Mouse (Mus musculus) small intestine, adult 2 months (tissue): ENCODE results near the gene Tnpo1. TPM values are rescaled to one million over a fixed set of nuclear protein-coding genes. Genes with fewer than 3 reads are reported as not detected.
A peak's percentile ranks its signal among the peaks of the same experiment; 100 is the strongest.

Source experiments
- H3K27ac ChIP-seq: fragments of 200-500 bp; 2 replicates; pipeline ENCODE4 v1.5.1; 2012; ENCODE audit warnings: low read depth, low read length, control low read depth, inconsistent platforms; ENCODE audit not compliant: insufficient read depth
- H3K27me3 ChIP-seq: fragments of 200-500 bp; 2 replicates; pipeline ENCODE4 v1.6.1; 2012; ENCODE audit warnings: mild to moderate bottlenecking, moderate library complexity, low read length, inconsistent platforms; ENCODE audit not compliant: control insufficient read depth, insufficient read depth
- H3K36me3 ChIP-seq: fragments of 200-500 bp; 2 replicates; pipeline ENCODE4 v1.6.1; 2012; ENCODE audit warnings: mild to moderate bottlenecking, low read length, control low read depth, inconsistent platforms; ENCODE audit not compliant: control insufficient read depth, insufficient read depth
- H3K4me1 ChIP-seq: fragments of 200-500 bp; 2 replicates; pipeline ENCODE4 v1.6.1; 2012; ENCODE audit warnings: low read length, inconsistent platforms, mixed read lengths; ENCODE audit not compliant: control insufficient read depth, insufficient read depth, insufficient read length
- H3K4me3 ChIP-seq: fragments of 200-500 bp; 2 replicates; pipeline ENCODE4 v1.5.1; 2012; ENCODE audit warnings: low read depth, mild to moderate bottlenecking, control low read depth, inconsistent platforms, low read length, moderate library complexity
- CTCF ChIP-seq: fragments of 200-500 bp; IDR thresholded peaks from 2 replicates; pipeline ENCODE4 v1.5.1; 2012; ENCODE audit warnings: low read depth, mild to moderate bottlenecking, control low read depth, inconsistent platforms, low read length, moderate library complexity, mixed read lengths; ENCODE audit not compliant: insufficient replicate concordance, insufficient read length; ENCODE audit errors: extremely low read depth
- POLR2A ChIP-seq: fragments of 200-500 bp; IDR thresholded peaks from 2 replicates; pipeline ENCODE4 v1.6.1; 2012; ENCODE audit warnings: low read depth, mild to moderate bottlenecking, control low read depth, inconsistent platforms, low read length, moderate library complexity
- WGBS: fragments of 180-500 bp; shearing (Covaris S2); methylation state at CpG from one replicate; pipeline ENCODE4 v1.1.7; 2018; 5-methylcytosine and 5-hydroxymethylcytosine counted together
- polyA plus RNA-seq: library from polyadenylated mRNA; depleted of rRNA; stranded (reverse); fragments of >200 nt; gene quantifications from 2 replicates; pipeline ENCODE4 v1.2.3, GENCODE M21; 2012

The Tnpo1 gene
- polyA plus RNA-seq, 1 experiment = 10.7 TPM

DNA sequence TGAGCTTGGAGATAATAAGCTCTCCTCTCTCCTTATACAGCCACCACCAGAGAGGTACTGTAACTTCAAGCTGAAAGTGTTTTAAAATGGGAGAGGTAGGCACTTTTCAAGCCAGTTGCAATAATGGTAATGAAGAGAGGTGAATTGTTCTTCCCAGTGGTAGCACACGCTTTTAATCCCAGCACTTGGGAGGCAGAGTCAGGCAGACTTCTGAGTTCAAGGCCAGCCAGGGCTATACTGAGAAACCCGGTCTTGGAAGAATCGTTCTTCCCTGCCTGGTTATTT, 716 bp upstream of the Tnpo1 start:
- Histone ChIP-seq H3K27me3 (no peaks in the 10 kb centered on the region), H3K4me1 (peaks cover 9% of the 10 kb centered on the region; the same call in 1 of the 2 replicates), H3K27ac (peak overlapping the region; percentile 7; the same call in 1 of the 2 replicates), H3K36me3 (no peaks in the 10 kb centered on the region), H3K4me3 (no peak overlapping the region; the same call in 1 of the 2 replicates)
- WGBS = 47% methylated on average over 3 of the region's 3 CpGs
- TF ChIP-seq CTCF (no peak), POLR2A (no peak)

DNA sequence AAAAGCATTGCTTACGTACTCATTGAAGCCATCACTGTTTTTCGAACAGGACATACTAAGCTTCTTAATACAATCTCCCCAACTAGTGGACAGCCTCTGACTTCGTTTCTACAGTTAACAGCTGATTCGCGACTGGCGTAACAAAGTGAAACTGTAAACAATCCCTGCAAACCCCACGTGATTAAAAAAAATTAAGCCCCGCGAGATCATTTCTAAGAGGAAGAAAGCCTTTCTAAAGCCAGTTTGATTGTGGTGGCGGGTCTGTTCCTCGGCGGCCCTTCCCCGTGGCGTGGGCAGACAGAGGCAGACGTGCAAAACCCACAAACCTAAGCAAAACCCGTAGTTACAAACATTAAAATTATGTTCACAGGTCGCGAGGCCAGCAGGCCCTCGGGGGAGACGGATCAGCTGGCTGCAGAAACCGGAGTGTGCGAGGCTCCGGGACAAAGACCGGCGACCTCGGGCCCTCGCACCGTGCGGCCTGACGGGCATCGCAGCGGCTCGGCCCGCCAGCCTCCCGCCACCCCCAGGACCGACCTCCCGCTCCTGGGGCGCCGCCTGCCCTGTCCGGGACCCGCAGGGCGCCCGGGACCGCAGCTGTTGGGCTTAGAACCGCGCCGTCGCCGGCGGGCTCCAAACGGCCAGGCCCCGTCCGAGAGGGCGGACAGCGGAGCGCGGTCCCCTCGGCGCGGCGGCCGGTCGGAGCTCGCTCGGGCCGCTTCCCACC, 535 bp downstream of the Tnpo1 start:
- no peak for TF ChIP-seq CTCF
- TF ChIP-seq POLR2A = peak; percentile 35; the same call in 1 of the 2 replicates
- Histone ChIP-seq H3K27ac (peak overlapping the region; percentile 90), H3K36me3 (no peaks in the 10 kb centered on the region), H3K4me3 (peak overlapping the region; percentile 95), H3K4me1 (peaks cover 9% of the 10 kb centered on the region; the same call in 1 of the 2 replicates), H3K27me3 (no peaks in the 10 kb centered on the region)
- under 1% methylated on average over 65 of the region's 66 CpGs for whole genome bisulfite sequencing

DNA sequence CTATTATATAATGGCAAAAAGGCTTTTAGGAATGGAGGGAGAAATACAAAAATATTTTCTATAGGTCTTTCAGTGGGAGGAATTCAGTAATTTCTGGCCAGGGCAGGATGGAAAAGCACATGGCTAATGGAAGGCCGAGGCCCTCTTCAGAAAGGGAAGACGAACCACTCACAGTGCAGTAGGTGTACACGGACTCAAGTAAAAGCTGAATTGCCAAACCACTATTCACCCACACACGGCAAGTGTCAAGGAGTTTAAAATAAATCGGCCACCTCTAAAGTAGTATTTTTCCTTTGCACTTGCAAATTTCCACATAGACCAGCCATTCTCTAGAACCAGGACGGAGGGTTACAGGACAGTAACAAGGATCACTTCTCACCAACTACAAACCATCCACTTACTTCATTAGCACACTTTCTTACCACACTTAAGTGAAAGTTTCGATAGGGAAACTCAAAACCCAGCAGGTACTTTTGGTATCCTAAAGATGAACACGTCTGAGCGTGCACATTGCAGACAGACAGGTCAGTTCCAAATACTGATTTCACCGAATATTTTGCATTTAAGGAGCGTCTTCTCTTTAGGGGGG, 1.2 kb downstream of the Tnpo1 start:
- WGBS = 6% methylated on average over 11 of the region's 11 CpGs
- H3K27me3 ChIP-seq = no peaks in the 10 kb centered on the region
- H3K36me3 ChIP-seq = no peaks in the 10 kb centered on the region
- H3K4me3 ChIP-seq = no peak overlapping the region
- H3K4me1 ChIP-seq = peaks cover 9% of the 10 kb centered on the region; the same call in 1 of the 2 replicates
- H3K27ac ChIP-seq = peak overlapping the region; percentile 90
- TF ChIP-seq POLR2A (no peak), CTCF (no peak)

DNA sequence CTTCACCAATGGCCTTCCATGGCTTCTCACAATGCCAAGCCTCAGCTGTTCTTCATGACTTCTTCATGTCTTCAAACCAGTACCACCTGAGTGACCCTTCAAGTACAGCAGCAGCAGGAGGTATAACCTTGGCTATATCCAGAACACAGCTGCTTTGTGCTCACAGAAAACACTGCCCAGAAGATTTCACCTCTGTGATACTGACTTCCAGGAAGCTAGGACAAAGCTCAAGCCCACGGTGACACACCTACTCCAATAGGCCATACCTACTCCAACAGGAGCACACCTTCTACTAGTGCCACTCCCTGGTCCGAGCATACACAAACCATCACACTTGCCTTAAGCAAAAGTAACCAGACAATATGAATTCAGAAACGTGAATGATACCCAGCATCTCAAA, 3.4 kb downstream of the Tnpo1 start:
- Histone ChIP-seq H3K27me3 (no peaks in the 10 kb centered on the region), H3K36me3 (0 out of 2 replicates have a peak, but pooled peaks cover 1% of the 10 kb centered on the region), H3K4me1 (peaks cover 15% of the 10 kb centered on the region; the same call in 1 of the 2 replicates), H3K4me3 (no peak overlapping the region), H3K27ac (peak overlapping the region; percentile 38)
- whole genome bisulfite sequencing = 26% methylated on average over 3 of the region's 3 CpGs
- TF ChIP-seq CTCF (no peak), POLR2A (no peak)

DNA sequence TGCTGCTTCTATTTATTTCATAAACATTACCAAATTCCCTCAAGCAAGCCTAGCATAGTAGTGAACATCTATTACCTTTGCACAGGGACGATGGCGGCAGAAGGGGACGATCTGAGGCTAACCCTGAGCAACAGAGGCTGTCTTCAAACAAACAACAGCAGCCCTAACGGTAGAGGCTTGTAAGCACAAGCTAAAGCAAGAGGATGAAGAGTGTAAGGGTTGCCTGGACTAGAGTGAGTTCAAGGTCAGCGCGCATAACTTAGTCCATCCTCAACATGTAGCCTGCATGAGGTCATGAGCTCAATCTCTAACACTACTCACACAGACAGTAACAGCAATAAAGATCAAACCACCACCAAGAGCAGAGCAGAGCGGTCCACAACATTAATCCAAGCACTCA, 4.9 kb downstream of the Tnpo1 start:
- WGBS = 88% methylated on average over 7 of the region's 7 CpGs
- Histone ChIP-seq H3K27ac (no peak overlapping the region), H3K36me3 (0 out of 2 replicates have a peak, but pooled peaks cover 1% of the 10 kb centered on the region), H3K4me1 (peaks cover 18% of the 10 kb centered on the region; the same call in 1 of the 2 replicates), H3K4me3 (no peak overlapping the region), H3K27me3 (no peaks in the 10 kb centered on the region)
- no peak for TF ChIP-seq POLR2A
- TF ChIP-seq CTCF = no peak

DNA sequence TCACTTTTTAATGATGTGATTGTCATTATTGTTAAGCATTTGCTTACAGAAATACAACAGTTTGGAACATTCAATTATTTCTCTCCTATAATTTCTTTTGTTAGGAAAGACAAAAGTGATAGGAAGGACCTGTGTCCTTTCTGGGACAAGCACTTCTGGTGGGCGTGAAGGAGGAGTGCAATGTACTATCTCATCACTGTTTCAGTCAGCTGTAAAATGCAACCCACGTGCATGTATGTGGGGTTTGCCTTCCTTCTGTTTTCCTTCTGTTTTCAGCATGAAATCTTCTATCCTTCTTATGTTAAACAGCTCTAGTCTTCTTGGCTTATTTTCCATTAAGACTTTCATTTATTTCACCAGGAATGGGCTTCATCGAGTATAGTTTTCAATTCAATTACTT, 5.9 kb downstream of the Tnpo1 start:
- peaks cover 24% of the 10 kb centered on the region; the same call in 1 of the 2 replicates for H3K4me1 ChIP-seq
- no peak overlapping the region for H3K27ac ChIP-seq
- H3K27me3 ChIP-seq = no peaks in the 10 kb centered on the region
- no peak overlapping the region for H3K4me3 ChIP-seq
- H3K36me3 ChIP-seq = 0 out of 2 replicates have a peak, but pooled peaks cover 1% of the 10 kb centered on the region
- WGBS = 61% methylated on average over 3 of the region's 3 CpGs
- TF ChIP-seq CTCF (no peak), POLR2A (no peak)

DNA sequence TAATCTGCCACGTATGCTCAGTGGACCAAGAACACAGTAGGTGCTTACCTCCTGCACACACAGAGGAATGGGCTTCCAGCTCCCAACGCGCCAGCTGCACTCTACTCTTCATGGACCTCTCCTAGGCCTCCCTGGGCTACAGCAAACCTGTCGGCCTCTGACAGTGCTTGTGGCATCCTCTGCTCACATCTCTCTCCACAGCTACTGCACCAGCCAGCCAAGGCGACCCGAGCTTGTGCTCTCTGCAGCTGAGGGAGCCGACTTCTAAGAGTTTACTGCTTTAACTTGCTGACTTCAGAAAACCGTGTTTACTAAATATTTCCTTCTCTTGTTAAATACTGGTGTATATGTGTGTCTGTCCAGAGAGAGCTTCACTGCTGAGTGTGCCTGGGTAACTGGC, 6.5 kb downstream of the Tnpo1 start:
- H3K27me3 ChIP-seq = no peaks in the 10 kb centered on the region
- TF ChIP-seq CTCF = no peak
- TF ChIP-seq POLR2A = no peak
- H3K4me3 ChIP-seq = no peak overlapping the region
- peaks cover 1% of the 10 kb centered on the region; the same call in 1 of the 2 replicates for H3K36me3 ChIP-seq
- 71% methylated on average over 8 of the region's 8 CpGs for WGBS
- no peak overlapping the region for H3K27ac ChIP-seq
- H3K4me1 ChIP-seq = peaks cover 27% of the 10 kb centered on the region; the same call in 1 of the 2 replicates
